Mouse (Mus musculus): Measurements from ENCODE around the gene Rbfox3. TPM values are rescaled to one million over a fixed set of nuclear protein-coding genes. Genes with fewer than 3 reads are reported as not detected.

Rbfox3 gene
- polyA plus RNA-seq (2014; fragmentation: Nextera tagmentation; extraction: Ambion mirVana) = 0.69 and 1.4 TPM in 2 replicates

DNA sequence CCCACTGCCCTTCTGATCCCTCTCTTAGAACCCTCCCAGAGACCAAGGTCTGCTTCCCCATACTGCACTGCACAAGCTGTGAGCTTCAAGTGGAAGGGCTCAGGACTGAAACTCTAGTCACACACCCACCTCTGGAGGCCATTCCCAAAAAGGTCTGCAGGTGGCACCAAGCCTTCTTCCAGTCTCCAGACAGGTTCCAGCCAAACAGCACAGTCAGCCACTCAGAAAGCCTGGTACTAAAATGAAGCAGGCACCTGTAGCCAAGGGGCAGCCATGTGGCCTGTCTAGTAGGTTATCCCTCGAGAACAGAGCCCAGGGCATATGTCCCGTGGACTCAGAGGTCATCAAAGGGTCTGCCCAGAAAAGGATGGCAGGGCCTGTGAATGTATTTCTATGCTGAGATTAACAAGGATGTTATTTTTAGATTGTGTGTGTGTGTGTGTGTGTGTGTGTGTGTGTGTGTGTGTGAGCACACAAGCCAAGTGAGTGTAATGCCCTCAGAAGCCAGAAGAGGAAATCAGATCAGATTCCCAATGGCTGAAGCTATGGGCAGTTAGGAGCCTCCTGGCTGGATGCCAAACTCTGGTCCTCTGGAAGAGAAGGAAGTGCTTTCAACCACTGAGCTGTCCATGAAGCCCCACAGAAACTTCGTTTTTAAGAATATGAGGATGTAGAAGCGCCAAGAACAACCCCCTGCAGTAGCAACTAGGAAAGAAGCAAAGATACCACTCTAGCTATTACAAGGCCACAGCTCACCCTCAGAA, at the start of gene Rbfox3:
TSS of gene Rbfox3 (minus strand) at position 291 of the 764 bp plus-strand sequence.
- Histone ChIP-seq H3K27me3 (ENCODE audit: control insufficient read depth, insufficient read depth, low read length) (peaks cover 51% of the 10 kb centered on the region), H3K27ac (ENCODE audit: low read depth, low read length) (no peak within 1 kb of the TSS), H3K9ac (ENCODE audit: low read depth, low read length) (no peak within 1 kb of the TSS), H3K9me3 (replicated peaks; ENCODE audit: control insufficient read depth, low read length) (no peaks in the 10 kb centered on the region), H3K4me1 (ENCODE audit: control insufficient read depth, insufficient read depth, low read length) (peaks cover 23% of the 10 kb centered on the region), H3K4me3 (ENCODE audit: low read depth, low read length) (no peak within 1 kb of the TSS), H3K4me2 (no peak within 1 kb of the TSS), H3K36me3 (ENCODE audit: control insufficient read depth, insufficient read depth, low read length) (no peaks in the 10 kb centered on the region)
- no peak for ATAC-seq (replicated peaks; ENCODE audit: insufficient number of reproducible peaks, low FRiP score, low TSS enrichment)
- WGBS (ENCODE audit: insufficient replicate concordance) = 49% methylated on average over 4 of the region's 4 CpGs

DNA sequence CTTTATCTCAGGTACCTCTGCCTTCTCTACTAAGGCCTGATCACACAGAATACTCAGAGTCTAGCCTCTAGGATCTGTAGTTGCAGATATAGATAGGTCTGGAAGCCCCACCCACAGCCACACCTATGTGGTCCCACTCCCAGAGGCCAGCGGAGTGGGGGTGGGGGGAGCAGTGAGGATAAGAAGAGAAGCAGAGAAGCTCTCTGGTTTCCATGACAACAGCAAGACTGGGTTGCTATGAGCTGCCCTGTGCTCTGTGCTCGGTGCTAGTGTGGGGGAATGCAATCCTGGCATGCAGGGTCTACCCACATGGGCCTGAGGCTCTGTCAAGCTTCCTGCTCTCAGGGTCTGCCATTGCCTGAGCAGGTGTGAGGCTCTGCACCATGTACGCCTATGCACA, 49.3 kb upstream of the Rbfox3 start:
- peaks cover 11% of the 10 kb centered on the region for H3K4me1 ChIP-seq (ENCODE audit: control insufficient read depth, insufficient read depth, low read length)
- H3K4me3 ChIP-seq (ENCODE audit: low read depth, low read length) = no peak overlapping the region
- H3K9ac ChIP-seq (ENCODE audit: low read depth, low read length) = no peak overlapping the region
- no peaks in the 10 kb centered on the region for H3K36me3 ChIP-seq (ENCODE audit: control insufficient read depth, insufficient read depth, low read length)
- peaks cover 5% of the 10 kb centered on the region for H3K27me3 ChIP-seq (ENCODE audit: control insufficient read depth, insufficient read depth, low read length)
- H3K4me2 ChIP-seq = no peak overlapping the region
- no peaks in the 10 kb centered on the region for H3K9me3 ChIP-seq (replicated peaks; ENCODE audit: control insufficient read depth, low read length)
- no peak for ATAC-seq (replicated peaks; ENCODE audit: insufficient number of reproducible peaks, low FRiP score, low TSS enrichment)
- H3K27ac ChIP-seq (ENCODE audit: low read depth, low read length) = no peak overlapping the region
- 64% methylated on average over 3 of the region's 3 CpGs for WGBS (ENCODE audit: insufficient replicate concordance)

DNA sequence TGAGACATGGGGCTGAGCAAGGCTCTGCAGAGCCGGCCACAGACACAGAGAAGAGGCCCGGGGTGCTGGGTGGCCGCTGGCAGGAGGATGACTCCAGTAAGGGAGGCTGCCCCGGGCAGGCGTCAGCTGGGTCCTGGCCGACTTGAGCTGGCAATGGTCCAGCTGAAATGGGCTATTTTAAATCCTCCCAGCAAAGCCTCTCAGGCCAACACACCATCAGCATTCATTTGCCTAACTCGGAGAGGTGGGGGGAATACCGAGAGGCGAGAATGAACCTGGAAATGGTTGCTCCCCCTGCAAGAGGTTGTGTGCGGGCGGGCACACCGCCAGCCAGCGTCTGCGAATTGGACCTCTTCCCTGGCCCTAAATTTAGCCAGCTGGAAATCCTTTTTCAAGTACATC, 45.7 kb upstream of the Rbfox3 start:
- Histone ChIP-seq H3K4me2 (peak overlapping the region; percentile 34), H3K36me3 (ENCODE audit: control insufficient read depth, insufficient read depth, low read length) (no peaks in the 10 kb centered on the region), H3K27ac (ENCODE audit: low read depth, low read length) (no peak overlapping the region), H3K4me3 (ENCODE audit: low read depth, low read length) (no peak overlapping the region), H3K27me3 (ENCODE audit: control insufficient read depth, insufficient read depth, low read length) (peaks cover 6% of the 10 kb centered on the region; the same call in 1 of the 2 replicates), H3K9ac (ENCODE audit: low read depth, low read length) (no peak overlapping the region), H3K9me3 (replicated peaks; ENCODE audit: control insufficient read depth, low read length) (no peaks in the 10 kb centered on the region), H3K4me1 (ENCODE audit: control insufficient read depth, insufficient read depth, low read length) (peaks cover 11% of the 10 kb centered on the region)
- 40% methylated on average over 14 of the region's 14 CpGs for WGBS (ENCODE audit: insufficient replicate concordance)
- ATAC-seq (replicated peaks; ENCODE audit: insufficient number of reproducible peaks, low FRiP score, low TSS enrichment) = 0 out of 2 replicates have a peak, but pooled peaks have one; percentile 31

DNA sequence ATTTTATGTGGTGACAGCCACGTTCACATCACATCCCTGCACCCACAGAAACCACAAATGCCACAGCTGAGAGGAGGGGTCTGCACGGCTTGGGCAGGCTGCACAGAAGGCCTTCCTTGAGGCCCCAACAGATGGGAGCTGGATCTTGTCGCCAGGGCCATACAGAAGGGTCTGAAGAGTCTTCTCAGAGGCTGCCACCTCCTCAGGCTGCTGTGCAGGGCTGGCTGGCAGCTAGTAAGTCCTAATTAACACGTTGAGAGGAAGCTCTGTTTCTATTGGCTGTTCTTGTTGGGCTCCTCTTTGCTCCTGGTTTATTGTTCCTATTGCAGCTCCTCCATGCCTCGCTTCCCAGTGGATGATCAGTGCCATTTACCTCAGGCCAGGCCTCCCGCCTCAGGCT, 43.6 kb upstream of the Rbfox3 start:
- no peaks in the 10 kb centered on the region for H3K9me3 ChIP-seq (replicated peaks; ENCODE audit: control insufficient read depth, low read length)
- no peak overlapping the region for H3K27ac ChIP-seq (ENCODE audit: low read depth, low read length)
- WGBS (ENCODE audit: insufficient replicate concordance) = 39% methylated on average over 6 of the region's 6 CpGs
- H3K27me3 ChIP-seq (ENCODE audit: control insufficient read depth, insufficient read depth, low read length) = peaks cover 17% of the 10 kb centered on the region; the same call in 1 of the 2 replicates
- H3K4me3 ChIP-seq (ENCODE audit: low read depth, low read length) = no peak overlapping the region
- H3K9ac ChIP-seq (ENCODE audit: low read depth, low read length) = no peak overlapping the region
- H3K36me3 ChIP-seq (ENCODE audit: control insufficient read depth, insufficient read depth, low read length) = no peaks in the 10 kb centered on the region
- peaks cover 11% of the 10 kb centered on the region for H3K4me1 ChIP-seq (ENCODE audit: control insufficient read depth, insufficient read depth, low read length)
- no peak for ATAC-seq (replicated peaks; ENCODE audit: insufficient number of reproducible peaks, low FRiP score, low TSS enrichment)
- no peak overlapping the region for H3K4me2 ChIP-seq

DNA sequence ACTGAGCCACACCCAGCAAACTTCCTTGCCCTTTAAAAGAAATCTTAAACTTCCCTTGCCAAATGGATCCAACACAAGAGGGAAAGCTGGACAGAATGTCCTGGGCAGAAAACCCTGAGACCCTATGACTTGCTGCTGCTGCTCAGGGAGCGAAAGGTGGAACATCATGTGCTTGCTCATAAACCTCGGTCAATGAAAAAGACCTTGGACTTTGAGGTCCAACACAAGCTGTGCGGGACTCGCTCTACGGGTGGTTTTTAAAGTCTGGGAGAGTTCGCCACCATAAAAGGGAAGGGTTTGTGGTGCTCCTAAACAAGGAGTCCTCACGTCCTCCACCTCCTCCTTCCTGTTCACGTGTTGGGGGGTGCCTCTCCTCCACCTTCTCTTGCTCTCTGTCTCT, 34.5 kb upstream of the Rbfox3 start:
- H3K36me3 ChIP-seq (ENCODE audit: control insufficient read depth, insufficient read depth, low read length) = no peaks in the 10 kb centered on the region
- H3K27me3 ChIP-seq (ENCODE audit: control insufficient read depth, insufficient read depth, low read length) = peaks cover 12% of the 10 kb centered on the region
- H3K4me3 ChIP-seq (ENCODE audit: low read depth, low read length) = no peak overlapping the region
- ATAC-seq (replicated peaks; ENCODE audit: insufficient number of reproducible peaks, low FRiP score, low TSS enrichment) = no peak
- no peaks in the 10 kb centered on the region for H3K9me3 ChIP-seq (replicated peaks; ENCODE audit: control insufficient read depth, low read length)
- H3K4me2 ChIP-seq = no peak overlapping the region
- no peak overlapping the region for H3K27ac ChIP-seq (ENCODE audit: low read depth, low read length)
- no peaks in the 10 kb centered on the region for H3K4me1 ChIP-seq (ENCODE audit: control insufficient read depth, insufficient read depth, low read length)
- no peak overlapping the region for H3K9ac ChIP-seq (ENCODE audit: low read depth, low read length)
- 87% methylated on average over 8 of the region's 8 CpGs for WGBS (ENCODE audit: insufficient replicate concordance)

DNA sequence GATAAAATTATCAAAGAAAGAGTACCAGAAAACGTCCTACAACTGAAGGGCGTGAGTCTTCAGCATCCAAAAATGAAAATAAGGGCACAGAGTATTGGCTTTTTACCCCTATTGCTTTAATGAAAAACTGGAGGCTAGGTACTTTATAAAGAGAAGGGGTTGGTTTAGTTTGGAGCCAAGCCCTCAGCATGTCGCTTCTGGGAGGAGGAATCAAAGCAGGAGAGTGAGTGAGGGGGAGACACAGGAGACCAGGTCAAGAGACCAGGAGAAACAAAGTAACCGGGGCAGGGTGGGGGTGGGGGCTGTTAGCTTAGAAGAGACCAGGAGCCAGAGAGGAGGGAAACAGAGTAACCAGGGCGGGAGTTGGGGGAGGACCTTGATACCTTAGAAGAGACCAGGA, 29.9 kb upstream of the Rbfox3 start:
- Histone ChIP-seq H3K4me2 (no peak overlapping the region), H3K9ac (ENCODE audit: low read depth, low read length) (no peak overlapping the region), H3K4me1 (ENCODE audit: control insufficient read depth, insufficient read depth, low read length) (no peaks in the 10 kb centered on the region), H3K27ac (ENCODE audit: low read depth, low read length) (no peak overlapping the region), H3K9me3 (replicated peaks; ENCODE audit: control insufficient read depth, low read length) (no peaks in the 10 kb centered on the region), H3K36me3 (ENCODE audit: control insufficient read depth, insufficient read depth, low read length) (no peaks in the 10 kb centered on the region), H3K27me3 (ENCODE audit: control insufficient read depth, insufficient read depth, low read length) (peaks cover 4% of the 10 kb centered on the region; the same call in 1 of the 2 replicates), H3K4me3 (ENCODE audit: low read depth, low read length) (no peak overlapping the region)
- WGBS (ENCODE audit: insufficient replicate concordance) = 44% methylated on average over 5 of the region's 5 CpGs
- ATAC-seq (replicated peaks; ENCODE audit: insufficient number of reproducible peaks, low FRiP score, low TSS enrichment) = no peak

DNA sequence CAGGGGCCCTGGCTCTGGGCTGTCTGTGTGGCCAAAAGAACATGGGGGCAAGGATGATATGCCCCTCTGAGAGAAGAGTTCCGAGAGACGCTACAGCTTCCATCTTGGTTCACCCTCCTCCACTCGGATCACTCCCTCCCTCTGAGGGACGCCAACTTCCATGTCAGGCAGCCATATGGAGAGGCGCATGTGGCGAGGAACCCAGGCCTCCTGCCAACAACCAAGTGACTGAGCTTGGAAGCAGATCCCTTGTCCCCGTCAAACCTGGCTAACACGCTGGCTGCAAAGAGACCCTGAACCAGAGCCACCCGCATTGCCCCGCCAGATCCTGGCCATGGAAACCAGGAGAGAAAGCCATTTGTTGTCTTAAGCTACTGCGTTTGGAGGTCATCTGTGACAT, 29.1 kb upstream of the Rbfox3 start:
- no peak overlapping the region for H3K27ac ChIP-seq (ENCODE audit: low read depth, low read length)
- 71% methylated on average over 11 of the region's 11 CpGs for WGBS (ENCODE audit: insufficient replicate concordance)
- H3K4me3 ChIP-seq (ENCODE audit: low read depth, low read length) = no peak overlapping the region
- H3K4me1 ChIP-seq (ENCODE audit: control insufficient read depth, insufficient read depth, low read length) = no peaks in the 10 kb centered on the region
- no peaks in the 10 kb centered on the region for H3K36me3 ChIP-seq (ENCODE audit: control insufficient read depth, insufficient read depth, low read length)
- peaks cover 4% of the 10 kb centered on the region; the same call in 1 of the 2 replicates for H3K27me3 ChIP-seq (ENCODE audit: control insufficient read depth, insufficient read depth, low read length)
- ATAC-seq (replicated peaks; ENCODE audit: insufficient number of reproducible peaks, low FRiP score, low TSS enrichment) = no peak
- no peak overlapping the region for H3K9ac ChIP-seq (ENCODE audit: low read depth, low read length)
- no peaks in the 10 kb centered on the region for H3K9me3 ChIP-seq (replicated peaks; ENCODE audit: control insufficient read depth, low read length)
- no peak overlapping the region for H3K4me2 ChIP-seq

DNA sequence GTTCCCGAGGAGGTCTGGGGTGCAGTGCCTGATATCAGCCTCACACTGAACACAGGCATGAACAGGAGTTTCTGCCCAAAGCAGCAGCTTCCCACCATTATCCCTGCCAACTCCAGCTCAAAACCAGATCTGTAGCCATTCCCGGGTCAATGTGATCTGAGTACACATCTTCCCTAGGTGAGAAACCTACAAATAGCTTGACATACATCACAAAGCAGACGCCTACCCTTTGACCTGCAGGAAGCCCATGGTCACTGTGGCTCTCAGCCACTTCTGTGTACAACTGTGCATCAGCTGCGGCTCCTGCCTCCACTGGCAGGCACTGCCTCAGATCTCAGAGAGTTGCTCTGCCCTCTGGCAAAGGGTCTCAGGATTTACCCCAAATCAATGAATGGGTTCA, 28.3 kb upstream of the Rbfox3 start:
- H3K36me3 ChIP-seq (ENCODE audit: control insufficient read depth, insufficient read depth, low read length) = no peaks in the 10 kb centered on the region
- no peaks in the 10 kb centered on the region for H3K4me1 ChIP-seq (ENCODE audit: control insufficient read depth, insufficient read depth, low read length)
- no peaks in the 10 kb centered on the region for H3K9me3 ChIP-seq (replicated peaks; ENCODE audit: control insufficient read depth, low read length)
- no peak overlapping the region for H3K9ac ChIP-seq (ENCODE audit: low read depth, low read length)
- ATAC-seq (replicated peaks; ENCODE audit: insufficient number of reproducible peaks, low FRiP score, low TSS enrichment) = no peak
- no peak overlapping the region for H3K4me3 ChIP-seq (ENCODE audit: low read depth, low read length)
- no peak overlapping the region for H3K4me2 ChIP-seq
- H3K27me3 ChIP-seq (ENCODE audit: control insufficient read depth, insufficient read depth, low read length) = peaks cover 4% of the 10 kb centered on the region; the same call in 1 of the 2 replicates
- H3K27ac ChIP-seq (ENCODE audit: low read depth, low read length) = no peak overlapping the region
- WGBS (ENCODE audit: insufficient replicate concordance) = 72% methylated on average over 4 of the region's 4 CpGs

DNA sequence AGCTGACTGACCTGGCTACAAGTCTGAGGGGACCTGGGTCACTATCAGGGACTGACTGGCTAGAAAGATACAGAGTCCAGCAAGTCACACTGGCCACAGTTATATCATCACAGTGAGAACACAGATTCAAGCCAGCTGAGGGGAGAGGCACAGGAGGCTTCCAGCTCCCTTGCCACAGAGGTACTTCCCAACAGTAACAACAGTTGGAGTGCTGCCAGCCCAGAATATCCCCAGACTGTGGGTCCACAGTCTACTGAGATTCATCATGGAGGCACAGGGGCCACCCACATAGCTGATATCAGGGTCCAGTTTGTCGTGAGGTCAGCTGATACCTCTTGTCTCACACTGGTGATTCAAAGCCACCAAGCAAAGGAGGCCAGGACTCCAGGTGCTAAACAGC, 23.5 kb upstream of the Rbfox3 start:
- Histone ChIP-seq H3K36me3 (ENCODE audit: control insufficient read depth, insufficient read depth, low read length) (no peaks in the 10 kb centered on the region), H3K4me3 (ENCODE audit: low read depth, low read length) (no peak overlapping the region), H3K27ac (ENCODE audit: low read depth, low read length) (no peak overlapping the region), H3K9ac (ENCODE audit: low read depth, low read length) (no peak overlapping the region), H3K27me3 (ENCODE audit: control insufficient read depth, insufficient read depth, low read length) (no peaks in the 10 kb centered on the region), H3K9me3 (replicated peaks; ENCODE audit: control insufficient read depth, low read length) (no peaks in the 10 kb centered on the region), H3K4me2 (no peak overlapping the region), H3K4me1 (ENCODE audit: control insufficient read depth, insufficient read depth, low read length) (no peaks in the 10 kb centered on the region)
- no peak for ATAC-seq (replicated peaks; ENCODE audit: insufficient number of reproducible peaks, low FRiP score, low TSS enrichment)
- 17% methylated on average over 1 of the region's 1 CpGs for WGBS (ENCODE audit: insufficient replicate concordance)
